Mouse (Mus musculus) forebrain, embryonic 12.5 days (tissue): Measurements from ENCODE around the gene Olfr410. TPM values are rescaled to one million over a fixed set of nuclear protein-coding genes. Genes with fewer than 3 reads are reported as not detected.
A peak's percentile ranks its signal among the peaks of the same experiment; 100 is the strongest.

Source experiments
- ATAC-seq: fragments of 200-750 bp; cut with Nextera tagmentation; 2 replicates; pipeline ENCODE4 v1.8.0; 2017; ENCODE audit warnings: moderate TSS enrichment; ENCODE audit not compliant: low FRiP score
- H3K27ac ChIP-seq: fragments of 300-500 bp; sonication (generic); 2 replicates; pipeline ENCODE4 v1.5.1; 2016; ENCODE audit warnings: mild to moderate bottlenecking
- H3K27me3 ChIP-seq: fragments of 300-500 bp; sonication (generic); 2 replicates; pipeline ENCODE4 v1.6.1; 2016; ENCODE audit warnings: mild to moderate bottlenecking
- H3K36me3 ChIP-seq: fragments of 300-500 bp; sonication (generic); replicated peaks from 2 replicates; pipeline ENCODE4 v1.6.1; 2016; ENCODE audit warnings: mild to moderate bottlenecking
- H3K4me1 ChIP-seq: fragments of 300-500 bp; sonication (generic); 2 replicates; pipeline ENCODE4 v1.6.1; 2016
- H3K4me2 ChIP-seq: fragments of 300-500 bp; sonication (generic); 2 replicates; pipeline ENCODE4 v1.6.1; 2016; ENCODE audit warnings: mild to moderate bottlenecking, moderate library complexity
- H3K4me3 ChIP-seq: fragments of 300-500 bp; sonication (generic); replicated peaks from 2 replicates; pipeline ENCODE4 v1.5.1; 2016; ENCODE audit warnings: mild to moderate bottlenecking
- H3K9ac ChIP-seq: fragments of 300-500 bp; sonication (generic); 2 replicates; pipeline ENCODE4 v1.6.1; 2016; ENCODE audit warnings: mild to moderate bottlenecking
- H3K9me3 ChIP-seq: fragments of 300-500 bp; sonication (generic); 2 replicates; pipeline ENCODE4 v1.6.1; 2016
- WGBS: fragments of 180-500 bp; shearing (Covaris S2); methylation state at CpG from one replicate; pipeline ENCODE4 v1.1.7; 2016; 5-methylcytosine and 5-hydroxymethylcytosine counted together
- polyA plus RNA-seq: library from polyadenylated mRNA; unstranded; fragments of >200 nt; fragmentation: Nextera tagmentation; extraction: Ambion mirVana; gene quantifications from 2 replicates; pipeline ENCODE4 v1.2.1, GENCODE M21; 2016

Olfr410 gene
- polyA plus RNA-seq: not detected in 2 replicates

DNA sequence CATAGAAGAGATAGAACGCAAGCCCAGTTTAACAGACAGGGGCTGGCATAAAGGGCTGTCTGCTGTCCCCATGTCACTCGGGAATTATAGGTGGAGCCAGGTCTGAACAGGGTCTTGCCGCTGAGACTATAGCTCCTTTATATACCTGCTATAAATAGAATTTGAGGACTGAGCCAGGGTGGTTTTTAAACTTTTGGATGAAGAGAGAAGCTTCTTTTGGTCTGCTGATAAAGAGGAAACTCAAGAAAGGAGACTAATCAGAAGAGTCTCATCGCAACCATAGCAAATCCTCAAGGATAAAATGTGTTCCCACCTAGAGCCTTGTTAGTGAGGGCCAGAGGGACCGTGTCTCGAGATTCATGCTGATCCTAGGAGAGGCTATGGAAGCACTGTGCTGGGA, at the start of gene Olfr410:
Gene Olfr410, minus strand, starts transcription at position 101 of the 400 bp plus-strand sequence.
- no peaks in the 10 kb centered on the region for H3K36me3 ChIP-seq
- H3K4me3 ChIP-seq: no peak within 1 kb of the TSS
- no peaks in the 10 kb centered on the region for H3K4me1 ChIP-seq
- no peak within 1 kb of the TSS for H3K4me2 ChIP-seq
- no peak within 1 kb of the TSS for H3K9ac ChIP-seq
- WGBS: 82% methylated on average over 6 of the region's 6 CpGs
- no peak within 1 kb of the TSS for H3K27ac ChIP-seq
- ATAC-seq: no peak
- no peaks in the 10 kb centered on the region for H3K27me3 ChIP-seq
- no peaks in the 10 kb centered on the region for H3K9me3 ChIP-seq

DNA sequence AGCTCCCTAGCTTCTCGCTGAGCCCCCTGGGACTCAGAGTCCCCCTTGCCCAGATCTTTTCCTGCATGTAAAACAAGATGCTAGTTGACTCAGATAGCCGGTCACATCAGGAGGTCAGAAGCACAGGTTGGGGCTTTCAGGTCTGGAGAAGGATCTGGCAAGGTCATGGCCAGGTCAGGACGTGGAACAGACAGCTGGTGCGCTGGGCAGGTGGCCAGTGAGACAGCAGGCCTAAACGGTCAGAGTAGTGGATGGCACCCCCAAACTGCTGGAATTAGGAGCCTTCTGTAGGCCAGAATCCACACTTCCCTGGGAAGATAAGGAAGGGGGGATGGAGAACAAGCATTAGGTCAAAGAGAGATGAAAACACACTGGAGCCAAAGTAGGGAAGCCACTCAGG, 49.4 kb upstream of the Olfr410 start:
- WGBS: 90% methylated on average over 5 of the region's 5 CpGs
- no peak for ATAC-seq
- no peaks in the 10 kb centered on the region for H3K36me3 ChIP-seq
- no peaks in the 10 kb centered on the region for H3K9me3 ChIP-seq
- H3K4me2 ChIP-seq: no peak overlapping the region
- no peaks in the 10 kb centered on the region for H3K27me3 ChIP-seq
- H3K9ac ChIP-seq: no peak overlapping the region
- H3K4me3 ChIP-seq: no peak overlapping the region
- no peak overlapping the region for H3K27ac ChIP-seq
- H3K4me1 ChIP-seq: no peaks in the 10 kb centered on the region

DNA sequence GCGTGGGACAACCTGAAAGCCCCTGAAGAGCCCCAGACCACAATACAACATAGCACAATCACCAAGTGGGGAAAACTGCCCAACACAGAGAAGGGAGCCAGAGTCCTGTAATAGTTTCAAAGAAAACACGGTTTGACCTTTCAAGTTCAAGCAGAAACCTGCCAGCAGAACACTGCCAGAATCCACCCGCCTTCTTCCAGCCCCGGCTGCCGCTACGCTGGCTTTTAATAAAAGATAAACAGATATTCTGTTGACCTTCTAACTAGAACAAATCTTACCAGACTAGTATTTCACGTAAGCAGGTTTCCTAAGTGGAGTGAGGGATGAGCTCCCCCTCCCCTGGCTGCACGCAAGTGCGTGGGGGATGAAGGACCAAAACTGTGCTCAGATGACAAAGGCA, 47.8 kb upstream of the Olfr410 start:
- H3K36me3 ChIP-seq: no peaks in the 10 kb centered on the region
- no peak overlapping the region for H3K9ac ChIP-seq
- no peaks in the 10 kb centered on the region for H3K9me3 ChIP-seq
- H3K4me3 ChIP-seq: no peak overlapping the region
- H3K27ac ChIP-seq: no peak overlapping the region
- no peak for ATAC-seq
- no peaks in the 10 kb centered on the region for H3K4me1 ChIP-seq
- no peaks in the 10 kb centered on the region for H3K27me3 ChIP-seq
- no peak overlapping the region for H3K4me2 ChIP-seq
- WGBS: 76% methylated on average over 9 of the region's 9 CpGs

DNA sequence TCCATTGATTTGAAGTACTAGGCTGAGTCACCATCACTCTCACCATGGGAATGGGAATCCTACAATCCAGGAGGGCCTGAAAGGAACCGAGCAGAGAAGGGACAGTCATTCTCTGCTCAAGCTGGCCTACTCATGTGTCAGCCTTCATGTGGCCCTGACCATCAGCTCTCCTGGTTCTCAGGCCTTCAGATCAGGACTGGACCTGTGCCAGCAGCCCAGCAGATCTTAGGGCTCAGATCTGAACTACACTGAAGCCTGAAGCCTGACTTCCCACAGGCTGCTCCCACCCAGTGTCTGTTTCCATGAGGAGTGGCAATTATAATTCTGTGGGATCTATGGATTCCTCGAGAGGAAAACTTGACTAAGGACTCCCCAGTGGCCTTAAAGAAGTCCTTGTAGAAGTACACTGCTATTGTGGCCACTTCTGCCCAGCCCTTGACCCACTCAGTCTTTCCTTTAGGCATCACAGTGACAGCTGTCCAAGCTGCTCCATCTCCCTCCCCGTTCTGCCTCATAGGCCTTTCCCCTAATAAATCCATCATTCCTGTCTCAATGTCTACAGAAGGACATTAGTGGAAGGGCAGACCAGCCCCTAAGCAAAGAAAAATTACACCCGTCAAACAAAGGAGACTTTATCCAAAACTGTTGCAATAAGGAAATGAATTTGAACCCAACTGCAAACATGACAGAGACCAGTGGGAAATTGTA, 41.5 kb upstream of the Olfr410 start:
- 76% methylated on average over 4 of the region's 4 CpGs for WGBS
- no peaks in the 10 kb centered on the region for H3K36me3 ChIP-seq
- no peak overlapping the region for H3K4me2 ChIP-seq
- no peak overlapping the region for H3K9ac ChIP-seq
- H3K27me3 ChIP-seq: no peaks in the 10 kb centered on the region
- no peak for ATAC-seq
- no peak overlapping the region for H3K4me3 ChIP-seq
- H3K9me3 ChIP-seq: no peaks in the 10 kb centered on the region
- H3K4me1 ChIP-seq: no peaks in the 10 kb centered on the region
- no peak overlapping the region for H3K27ac ChIP-seq

DNA sequence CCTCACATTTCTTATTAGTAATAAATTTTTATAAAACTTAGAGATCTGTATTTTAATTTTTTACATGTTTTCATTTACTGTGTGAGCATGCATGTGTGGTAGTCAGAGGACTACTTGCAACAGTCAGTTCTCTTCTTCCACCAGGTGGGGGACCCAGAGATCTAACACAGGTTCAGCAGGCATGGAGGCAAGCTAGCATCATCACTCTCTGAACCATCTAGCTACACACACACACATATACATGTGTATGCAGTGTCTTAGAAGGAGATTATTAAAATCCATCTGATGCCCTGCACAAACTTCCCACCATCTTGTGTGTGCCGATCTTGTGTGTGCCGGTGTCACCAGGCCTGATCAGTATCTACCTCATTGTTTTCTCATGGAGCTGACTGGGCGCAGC, 39.0 kb upstream of the Olfr410 start:
- no peaks in the 10 kb centered on the region for H3K36me3 ChIP-seq
- H3K4me3 ChIP-seq: no peak overlapping the region
- no peaks in the 10 kb centered on the region for H3K4me1 ChIP-seq
- H3K27me3 ChIP-seq: no peaks in the 10 kb centered on the region
- no peak overlapping the region for H3K9ac ChIP-seq
- 77% methylated on average over 3 of the region's 3 CpGs for WGBS
- no peak overlapping the region for H3K27ac ChIP-seq
- ATAC-seq: peak; percentile 76
- H3K4me2 ChIP-seq: no peak overlapping the region
- H3K9me3 ChIP-seq: no peaks in the 10 kb centered on the region

DNA sequence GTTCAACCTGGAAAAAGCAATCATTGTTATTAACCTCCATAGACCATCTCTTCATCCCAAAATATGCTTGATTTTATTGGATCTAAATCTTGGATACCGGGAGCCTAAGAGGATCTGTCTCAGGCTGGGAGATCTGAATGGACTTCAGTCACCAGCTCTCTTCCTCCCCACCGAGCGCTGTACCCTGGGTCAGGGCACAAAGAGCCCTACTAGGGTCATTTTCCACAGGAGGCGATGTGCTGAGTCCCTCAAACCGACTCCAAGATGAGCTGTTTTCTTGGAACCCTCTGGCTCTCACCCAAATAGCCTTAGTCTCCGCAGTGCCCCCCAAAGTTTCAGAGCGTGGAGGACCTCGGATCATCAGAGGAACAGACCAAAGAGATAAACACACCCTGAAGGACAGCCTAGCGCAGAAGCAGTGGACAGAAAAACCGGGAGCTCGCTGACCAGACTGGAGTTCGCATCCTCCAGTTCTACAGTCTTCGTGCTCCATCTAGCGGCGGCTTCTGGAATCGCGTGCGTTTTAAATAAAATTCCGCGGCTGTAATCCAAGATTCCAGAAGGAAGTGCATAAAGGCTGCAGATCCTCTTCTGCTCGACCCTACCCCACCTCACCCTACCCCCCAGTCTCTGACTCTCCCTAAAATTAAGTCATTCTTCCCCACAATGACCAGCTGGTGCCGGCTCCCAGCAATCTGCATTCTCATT, 33.7 kb upstream of the Olfr410 start:
- Histone ChIP-seq H3K4me3 (no peak overlapping the region), H3K27ac (no peak overlapping the region), H3K4me1 (no peaks in the 10 kb centered on the region), H3K36me3 (no peaks in the 10 kb centered on the region), H3K4me2 (0 out of 2 replicates have a peak overlapping the region, but pooled peaks have one; percentile 8), H3K27me3 (0 out of 2 replicates have a peak, but pooled peaks cover 4% of the 10 kb centered on the region), H3K9ac (no peak overlapping the region), H3K9me3 (no peaks in the 10 kb centered on the region)
- 11% methylated on average over 22 of the region's 22 CpGs for WGBS
- ATAC-seq: 0 out of 2 replicates have a peak, but pooled peaks have one; percentile 30

DNA sequence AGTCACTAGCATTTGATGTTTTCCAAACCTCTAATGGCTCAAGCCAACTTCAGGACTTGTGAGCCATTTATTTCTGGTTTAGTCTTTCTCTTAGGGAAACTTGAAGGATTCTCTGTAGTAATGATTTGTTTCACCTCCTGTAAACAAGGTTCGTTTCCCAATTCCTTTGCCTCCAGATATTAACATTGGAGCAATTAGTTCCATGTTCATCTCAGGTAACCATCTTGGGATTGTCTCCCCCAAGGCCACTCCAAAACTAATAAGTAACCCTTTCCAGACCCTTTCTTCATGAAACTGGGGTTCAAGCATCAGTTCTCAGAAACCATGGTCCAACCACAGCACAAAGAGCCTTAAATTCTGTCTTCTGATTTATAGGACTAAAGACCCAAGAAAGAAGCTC, 23.9 kb upstream of the Olfr410 start, which contains the start of gene Olfr412:
Gene Olfr412, plus strand, starts transcription at position 301 of the 400 bp plus-strand sequence.
- 78% methylated on average over 1 of the region's 1 CpGs for WGBS

DNA sequence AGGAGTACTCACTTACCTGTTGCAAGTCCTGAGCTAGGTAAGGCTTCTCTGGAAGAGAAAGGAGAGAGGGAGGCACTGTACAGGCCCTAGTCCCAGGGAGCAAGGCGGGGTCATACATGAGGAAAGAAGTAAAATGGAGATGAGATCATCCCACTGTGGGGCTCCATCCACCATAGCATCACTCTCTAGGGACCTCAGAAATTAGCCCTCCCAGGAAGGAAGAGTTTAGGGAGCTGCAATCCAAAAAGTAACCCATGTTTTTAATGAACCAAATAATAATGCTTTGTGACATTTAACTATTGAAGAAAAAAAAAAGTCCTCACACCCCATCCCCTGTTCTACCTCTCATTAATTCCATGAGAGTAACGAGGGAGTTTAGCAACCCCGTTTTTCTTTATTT, 14.7 kb upstream of the Olfr410 start, which contains the start of gene Olfr411:
Gene Olfr411, minus strand, starts transcription at position 101 of the 400 bp plus-strand sequence.
- no peak within 1 kb of the TSS for H3K4me3 ChIP-seq
- no peak within 1 kb of the TSS for H3K9ac ChIP-seq
- 86% methylated on average over 3 of the region's 3 CpGs for WGBS
- H3K27ac ChIP-seq: no peak within 1 kb of the TSS
- H3K4me2 ChIP-seq: no peak within 1 kb of the TSS
- no peaks in the 10 kb centered on the region for H3K36me3 ChIP-seq
- no peaks in the 10 kb centered on the region for H3K4me1 ChIP-seq
- no peaks in the 10 kb centered on the region for H3K9me3 ChIP-seq
- no peaks in the 10 kb centered on the region for H3K27me3 ChIP-seq
- no peak for ATAC-seq

More for the DNA sequence above, 23.9 kb upstream of the Olfr410 start, which contains the start of gene Olfr412:
- H3K27me3 ChIP-seq: no peaks in the 10 kb centered on the region
- no peak for ATAC-seq
- no peak within 1 kb of the TSS for H3K4me2 ChIP-seq
- H3K36me3 ChIP-seq: no peaks in the 10 kb centered on the region
- no peak within 1 kb of the TSS for H3K27ac ChIP-seq
- no peak within 1 kb of the TSS for H3K9ac ChIP-seq
- H3K9me3 ChIP-seq: 0 out of 2 replicates have a peak, but pooled peaks cover 3% of the 10 kb centered on the region
- H3K4me1 ChIP-seq: no peaks in the 10 kb centered on the region
- H3K4me3 ChIP-seq: no peak within 1 kb of the TSS

DNA sequence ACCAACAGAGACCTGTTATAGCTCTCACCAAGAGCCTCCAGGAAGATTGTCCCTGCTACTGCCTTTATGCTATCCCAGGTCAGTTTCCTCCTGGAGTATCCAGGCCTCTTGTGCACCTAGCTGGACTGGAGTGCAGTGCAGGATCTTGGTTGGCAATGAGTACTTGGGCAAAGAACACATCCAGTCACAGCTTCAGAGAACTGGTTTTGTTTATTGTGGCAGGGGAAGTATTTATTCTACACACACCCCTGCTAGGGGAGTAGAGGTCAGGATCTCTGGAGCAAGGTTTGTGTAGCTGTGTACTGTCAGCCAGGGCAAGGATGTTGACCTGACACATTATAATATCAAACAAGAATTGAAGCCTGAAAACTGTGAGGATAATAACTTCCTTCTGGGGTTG, 9.1 kb downstream of the Olfr410 start:
- H3K9me3 ChIP-seq: no peaks in the 10 kb centered on the region
- H3K9ac ChIP-seq: no peak overlapping the region
- no peak overlapping the region for H3K27ac ChIP-seq
- no peaks in the 10 kb centered on the region for H3K36me3 ChIP-seq
- no peak for ATAC-seq
- no peaks in the 10 kb centered on the region for H3K4me1 ChIP-seq
- H3K4me2 ChIP-seq: no peak overlapping the region
- no peak overlapping the region for H3K4me3 ChIP-seq
- no peaks in the 10 kb centered on the region for H3K27me3 ChIP-seq

DNA sequence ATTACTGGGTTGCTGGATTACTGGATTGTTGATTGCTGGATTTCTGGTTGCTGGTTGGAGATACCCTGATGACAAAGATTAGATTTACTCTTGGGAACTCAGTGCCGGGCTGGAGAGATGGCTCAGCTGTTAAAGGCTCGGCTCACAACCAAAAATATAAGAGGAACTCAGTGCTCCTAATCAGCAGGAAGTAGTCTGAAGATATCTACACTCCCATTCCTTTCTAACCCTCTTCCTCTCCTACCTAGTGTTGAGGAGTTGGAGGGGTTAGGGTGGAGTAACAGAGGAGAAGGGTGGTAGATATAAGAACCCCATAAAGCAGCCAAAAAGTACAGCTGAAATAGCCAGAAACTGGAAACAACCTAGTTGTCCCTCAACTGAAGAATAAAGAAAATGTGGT, 11.8 kb downstream of the Olfr410 start:
- 75% methylated on average over 2 of the region's 2 CpGs for WGBS
- H3K9me3 ChIP-seq: 0 out of 2 replicates have a peak, but pooled peaks cover 5% of the 10 kb centered on the region
- H3K4me1 ChIP-seq: no peaks in the 10 kb centered on the region
- H3K9ac ChIP-seq: no peak overlapping the region
- H3K27me3 ChIP-seq: no peaks in the 10 kb centered on the region
- no peaks in the 10 kb centered on the region for H3K36me3 ChIP-seq
- H3K27ac ChIP-seq: no peak overlapping the region
- H3K4me3 ChIP-seq: no peak overlapping the region
- no peak overlapping the region for H3K4me2 ChIP-seq
- no peak for ATAC-seq

DNA sequence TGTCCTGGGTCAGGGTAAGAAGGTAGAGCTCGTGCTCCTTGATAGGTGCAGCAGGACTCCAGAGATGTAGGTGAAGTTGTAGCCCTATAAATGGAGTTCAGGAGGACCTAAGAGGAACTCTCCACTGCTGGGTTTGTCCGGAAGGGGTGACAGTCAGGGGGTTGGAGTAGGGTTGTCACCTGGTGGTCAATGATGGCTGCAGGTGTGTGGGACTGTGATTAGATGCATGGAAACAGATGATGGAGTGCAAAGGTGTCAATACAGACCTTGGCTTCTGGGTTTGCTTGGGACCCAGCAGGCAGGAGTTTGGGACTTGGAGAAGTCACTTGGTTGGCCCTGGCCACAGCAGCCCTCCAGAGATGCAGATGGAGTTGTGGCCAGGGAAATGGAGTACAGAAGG, 50.6 kb downstream of the Olfr410 start:
- Histone ChIP-seq H3K36me3 (no peaks in the 10 kb centered on the region), H3K4me2 (no peak overlapping the region), H3K9ac (no peak overlapping the region), H3K27ac (no peak overlapping the region), H3K4me3 (no peak overlapping the region), H3K9me3 (0 out of 2 replicates have a peak, but pooled peaks cover 3% of the 10 kb centered on the region), H3K4me1 (no peaks in the 10 kb centered on the region), H3K27me3 (no peaks in the 10 kb centered on the region)
- no peak for ATAC-seq
- 73% methylated on average over 2 of the region's 2 CpGs for WGBS

DNA sequence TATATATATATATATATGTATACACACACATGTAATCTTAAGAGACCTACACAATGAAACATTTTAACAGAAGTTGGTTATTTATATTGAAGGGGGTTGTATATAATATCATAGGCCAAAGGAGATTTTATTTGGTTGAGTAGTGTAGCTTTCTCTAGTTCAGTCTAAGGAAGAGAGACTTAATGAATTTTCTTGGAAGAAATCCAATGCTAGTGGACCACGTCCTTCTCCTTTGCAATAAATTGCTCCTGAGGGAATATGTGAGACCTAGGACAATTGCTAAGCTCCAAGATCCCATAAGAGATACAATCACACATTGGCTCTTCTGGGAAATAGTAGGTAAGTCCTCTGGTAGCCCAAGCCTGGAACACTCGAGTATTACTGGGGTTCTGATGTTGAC, 54.4 kb downstream of the Olfr410 start, which contains the start of gene Olfr59:
Gene Olfr59, plus strand, starts transcription at position 301 of the 400 bp plus-strand sequence.
- Histone ChIP-seq H3K9me3 (peaks cover 15% of the 10 kb centered on the region), H3K4me1 (no peaks in the 10 kb centered on the region), H3K36me3 (no peaks in the 10 kb centered on the region), H3K4me2 (no peak within 1 kb of the TSS), H3K27me3 (no peaks in the 10 kb centered on the region), H3K4me3 (no peak within 1 kb of the TSS), H3K9ac (no peak within 1 kb of the TSS), H3K27ac (no peak within 1 kb of the TSS)
- 74% methylated on average over 2 of the region's 2 CpGs for WGBS
- ATAC-seq: no peak
